Mouse (Mus musculus) heart, adult 8-10 months (tissue): ENCODE measurements around the gene Ppfia3. TPM values are rescaled to one million over a fixed set of nuclear protein-coding genes. Genes with fewer than 3 reads are reported as not detected.
A peak's percentile ranks its signal among the peaks of the same experiment; 100 is the strongest.
"Not testable (repeated sequence)": the region's sequence is repeated elsewhere in the genome, so short reads cannot be mapped to it uniquely, and the experiment has no call there.

Experiments
- DNase-seq: peaks from one replicate; pipeline ENCODE4 v3.0.0; 2022; ENCODE audit warnings: low spot score
- total RNA-seq, 4 experiments: library from RNA; stranded (reverse); gene quantifications; 2 replicates each; pipeline ENCODE4 v1.2.4; 2022

Gene Ppfia3
- total RNA-seq, 4 experiments from 2014 or later = 0.11 to 0.33 (median 0.20) TPM

DNA sequence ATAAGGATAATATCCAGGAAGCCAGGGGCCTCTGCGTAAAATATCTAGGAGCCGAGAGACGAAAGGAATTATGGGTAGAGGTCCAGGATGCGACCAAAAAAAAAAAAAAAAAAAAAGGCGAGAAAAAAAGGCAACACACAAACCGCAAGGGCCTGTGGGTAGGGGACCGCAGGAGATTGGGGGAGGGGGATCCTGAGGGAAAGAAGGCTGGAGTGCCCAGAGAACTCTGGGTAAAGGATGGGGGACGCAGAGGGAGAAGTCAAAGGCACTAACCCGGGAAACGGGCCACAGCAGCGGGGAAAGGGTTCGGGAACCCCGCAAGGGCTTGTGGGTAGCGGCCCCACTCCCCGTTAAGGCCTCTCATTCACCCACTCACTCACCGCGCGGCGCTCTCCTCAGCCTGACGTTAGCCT, 28.3 kb upstream of the Ppfia3 start:
- no peak for DNase-seq

DNA sequence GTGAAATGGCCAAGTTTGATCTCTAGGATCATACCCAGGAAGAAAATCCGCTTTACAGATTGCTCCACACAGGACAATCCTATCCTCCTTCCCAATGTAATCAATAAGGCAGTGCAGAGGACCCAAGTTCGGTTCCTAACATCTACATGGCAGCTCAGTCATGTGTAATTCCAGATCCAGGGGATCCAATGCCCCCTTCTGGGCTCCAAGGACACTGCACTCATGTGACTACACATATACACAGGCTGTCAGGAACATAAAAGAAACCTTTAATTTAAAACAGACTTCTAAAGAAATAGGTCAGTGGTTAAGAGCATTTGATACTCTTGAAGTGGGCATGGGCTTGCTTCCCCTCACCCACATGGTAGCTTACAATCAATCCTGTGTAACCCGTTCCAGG, 19.3 kb upstream of the Ppfia3 start:
- no peak for DNase-seq

DNA sequence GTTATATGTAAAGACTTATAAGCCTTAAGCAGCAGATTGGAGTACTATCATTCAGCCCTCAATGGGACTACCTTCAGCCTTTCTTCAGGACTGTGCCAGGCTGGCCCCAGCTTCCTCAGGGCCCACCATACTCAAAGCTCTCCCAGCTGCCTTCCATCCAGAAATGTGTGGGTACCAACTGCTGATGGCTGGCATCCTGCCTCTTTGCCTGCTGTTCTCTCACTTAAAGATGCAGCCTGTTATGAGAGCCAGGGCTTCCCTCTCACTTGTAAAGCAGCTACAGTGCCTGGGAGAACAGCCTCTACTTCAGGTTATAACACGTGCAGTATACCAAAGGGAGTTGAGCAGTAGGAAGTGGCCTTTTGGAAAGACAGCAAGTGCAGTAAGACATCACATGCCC, 9.2 kb upstream of the Ppfia3 start:
- no peak for DNase-seq

DNA sequence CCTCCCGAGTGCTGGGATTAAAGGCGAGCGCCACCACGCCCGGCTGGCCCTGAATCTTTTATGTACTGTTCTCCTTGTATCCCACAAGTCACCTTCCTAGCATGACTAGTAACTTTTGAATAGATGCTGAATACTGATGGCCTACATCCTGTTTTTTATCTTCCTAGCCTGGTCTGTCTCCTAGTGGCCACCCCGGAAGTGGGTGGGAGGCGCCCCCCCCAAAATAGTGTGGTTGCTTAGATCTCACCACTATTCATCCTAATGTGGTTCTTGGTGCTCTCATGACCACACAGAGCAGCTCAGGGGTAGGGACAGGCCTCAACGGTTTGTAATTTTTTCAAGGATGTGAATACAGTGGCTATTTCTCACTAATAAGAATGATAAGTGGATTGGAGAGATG, 7.8 kb upstream of the Ppfia3 start:
- DNase-seq = no peak

DNA sequence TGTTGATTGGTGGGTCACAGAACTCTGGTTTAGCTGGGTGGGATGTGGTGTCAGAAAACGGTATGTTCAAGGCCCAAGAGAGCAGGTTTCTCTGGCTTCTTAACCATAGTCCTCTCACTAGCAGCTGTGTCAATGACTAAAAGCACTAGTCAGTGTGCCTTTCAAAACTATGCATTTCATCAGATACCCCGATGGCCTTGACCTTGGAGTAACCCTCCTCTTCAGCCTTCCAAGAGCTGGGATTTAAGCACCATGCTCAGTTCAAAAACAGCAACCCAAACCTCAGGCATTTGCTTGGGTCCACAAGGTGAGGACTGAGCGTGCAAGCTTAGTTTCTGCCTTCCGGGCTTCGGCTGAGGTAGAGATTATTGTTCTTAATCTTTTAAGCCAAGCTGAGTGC, 5.6 kb upstream of the Ppfia3 start:
- DNase-seq = no peak

DNA sequence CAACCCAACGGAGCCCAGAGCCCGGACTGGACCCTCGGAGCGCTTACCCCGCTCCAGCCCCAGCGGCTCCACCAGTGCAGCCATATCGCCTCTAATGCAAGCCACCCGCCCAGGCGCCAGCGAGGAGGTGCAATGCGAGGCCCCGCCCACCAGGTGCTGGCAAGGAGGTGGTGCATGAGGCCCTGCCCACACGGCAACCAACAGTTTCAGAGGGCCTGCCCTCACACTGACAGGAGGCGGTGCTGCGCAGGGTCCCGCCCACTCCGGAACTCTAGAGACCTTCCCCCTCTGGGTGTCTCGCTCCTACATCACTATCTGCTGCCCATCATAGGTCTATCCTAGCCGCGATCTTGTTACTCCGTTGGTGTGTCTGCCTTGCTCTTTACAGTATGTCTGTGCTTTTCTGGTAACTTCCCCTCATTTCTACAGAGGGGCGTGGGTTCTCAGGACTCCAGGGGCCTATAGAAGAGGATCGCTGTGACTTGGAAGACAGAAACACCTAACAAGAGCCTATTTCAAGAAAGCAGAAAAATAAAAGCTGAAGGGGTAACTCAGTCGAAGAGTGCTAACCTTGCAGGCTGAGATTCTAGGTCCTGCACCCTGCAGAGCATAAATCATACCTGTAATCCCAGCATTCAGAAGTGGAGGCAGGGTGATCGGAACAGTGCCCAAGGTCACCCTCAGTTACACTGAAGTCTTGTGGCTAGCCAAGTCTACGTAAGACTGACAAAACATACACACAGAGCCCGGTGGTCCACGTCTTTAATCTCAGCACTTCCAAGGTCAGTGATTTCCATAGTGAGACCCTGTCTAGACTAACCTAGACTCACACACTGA, 3.9 kb upstream of the Ppfia3 start, which contains the start of gene Lin7b:
TSS of gene Lin7b (minus strand) at position 109 of the 837 bp plus-strand sequence.
- peak; percentile 67 for DNase-seq

DNA sequence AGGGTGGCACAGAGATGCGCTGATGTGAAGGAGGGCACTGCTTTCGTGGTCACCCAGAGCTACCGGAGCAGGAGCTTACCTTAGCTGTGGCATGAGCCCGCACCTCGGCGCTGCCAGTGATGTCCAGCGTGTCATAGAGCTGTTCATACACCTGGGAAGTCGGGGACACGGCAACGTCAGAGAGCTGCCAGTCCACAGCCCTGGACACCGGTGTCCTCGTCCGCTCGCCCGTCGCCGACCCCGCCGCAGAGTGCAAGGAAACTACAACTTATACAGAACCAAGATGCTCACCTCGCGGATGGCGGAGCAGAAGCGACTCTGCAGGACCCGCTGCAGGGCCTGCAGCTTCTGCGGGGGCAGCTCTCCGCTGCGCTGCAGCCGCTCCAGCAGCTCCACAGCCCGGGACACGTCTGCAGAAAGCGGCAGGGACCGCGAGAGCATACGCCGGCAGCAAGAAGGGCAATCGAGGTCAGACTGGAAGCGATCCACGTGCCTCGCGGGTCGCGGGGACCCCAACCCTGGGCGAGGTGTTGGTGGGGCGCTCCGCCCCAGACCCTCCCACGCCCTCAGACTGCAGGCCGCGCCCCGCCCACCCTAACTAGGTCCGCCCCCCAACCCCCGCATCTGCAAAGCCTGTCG, 3.1 kb upstream of the Ppfia3 start:
- DNase-seq = no peak

DNA sequence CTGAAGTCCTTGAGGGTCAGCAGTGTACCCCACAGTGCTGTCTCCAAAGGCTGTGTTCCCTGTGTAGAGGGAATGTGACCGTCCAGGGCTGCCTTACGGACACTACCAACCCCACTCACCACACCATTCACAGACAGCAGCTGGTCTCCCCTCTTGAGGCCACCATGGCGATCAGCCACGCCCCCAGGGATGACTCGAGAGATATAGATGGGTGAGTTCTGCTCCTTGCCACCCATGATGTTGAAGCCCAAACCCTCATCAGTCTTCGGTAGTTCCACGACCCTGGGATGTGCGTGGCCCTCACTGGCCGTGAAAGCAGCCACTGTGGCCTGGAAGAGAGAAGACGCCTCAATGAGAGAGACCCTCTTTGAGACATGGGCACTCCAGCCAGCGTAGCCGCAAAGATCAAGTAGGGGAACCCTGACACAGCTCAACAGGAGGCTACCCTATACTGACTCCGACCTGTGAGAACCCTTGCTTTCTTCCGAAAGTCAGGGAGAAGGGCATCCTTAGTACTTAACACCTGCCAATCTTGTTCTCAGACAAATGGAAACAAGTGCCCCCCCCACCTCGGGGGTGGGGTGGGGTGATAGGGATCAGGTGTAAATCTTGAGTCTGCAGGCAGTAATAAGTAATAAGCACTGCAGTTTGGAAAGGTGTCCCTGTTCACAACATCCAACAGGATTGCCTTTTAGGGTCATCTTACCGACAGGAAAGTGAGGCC, 2.4 kb upstream of the Ppfia3 start:
- no peak for DNase-seq

DNA sequence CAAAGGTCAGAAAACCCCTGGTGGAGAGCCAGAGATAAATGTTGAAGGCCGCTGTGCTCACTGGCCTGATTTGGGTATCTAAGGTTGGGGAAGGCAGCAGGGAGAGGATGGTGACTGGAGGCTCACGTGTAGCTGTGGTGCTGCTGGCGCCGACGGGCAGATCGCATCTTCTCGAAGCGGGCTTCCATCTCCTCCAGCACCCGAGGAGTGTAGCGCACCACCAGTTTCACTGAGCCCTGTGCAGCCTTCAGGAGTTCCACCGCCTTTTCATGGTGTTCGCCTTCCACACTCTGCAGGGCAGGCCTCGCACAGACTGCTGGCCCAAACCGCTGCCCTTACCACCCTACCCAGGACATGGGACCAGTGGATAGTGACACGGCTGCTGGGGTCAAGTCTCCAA, 1.4 kb upstream of the Ppfia3 start:
- no peak for DNase-seq

DNA sequence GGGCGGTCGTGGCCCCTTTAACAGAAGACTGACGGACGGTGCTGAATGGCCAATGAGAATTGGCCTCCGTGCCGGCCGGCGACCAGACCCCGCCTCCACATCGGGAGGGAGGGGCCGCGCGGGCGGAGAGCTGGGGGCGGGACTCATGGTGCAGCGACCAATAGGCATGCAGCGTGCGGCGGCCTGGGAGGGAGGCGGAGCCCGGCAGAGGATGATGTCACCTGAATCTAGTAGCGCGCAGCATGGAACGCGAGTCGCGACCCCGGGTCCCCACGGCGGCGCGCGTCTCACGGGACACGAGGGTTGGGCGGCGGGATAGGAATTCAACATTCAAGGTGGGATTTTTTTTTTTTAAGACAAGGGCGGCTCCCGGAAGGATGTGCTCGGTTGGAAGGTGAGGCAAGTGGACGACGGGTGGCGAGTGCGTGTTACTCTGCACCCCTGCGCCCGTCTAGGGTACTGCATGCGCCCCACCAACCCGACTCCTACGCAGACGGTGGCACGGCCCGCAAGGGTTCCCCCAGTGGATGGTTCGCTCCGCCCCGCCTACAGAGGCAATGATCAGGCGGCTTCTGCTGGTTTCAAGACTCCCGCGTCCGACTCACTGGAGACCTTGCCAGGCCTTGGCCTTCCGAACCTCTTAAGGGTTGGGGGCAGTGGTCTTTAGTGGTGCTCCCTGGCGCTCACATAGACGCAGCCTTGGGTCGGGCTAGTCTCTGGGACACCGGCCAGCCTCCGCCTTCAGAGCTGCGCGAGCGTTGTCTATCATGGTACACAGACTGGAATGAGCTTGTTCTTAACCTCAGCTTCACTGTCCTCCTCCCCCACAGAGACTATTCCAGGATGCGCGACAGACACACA, 431 bp upstream of the Ppfia3 start:
- peak; percentile 95 for DNase-seq

DNA sequence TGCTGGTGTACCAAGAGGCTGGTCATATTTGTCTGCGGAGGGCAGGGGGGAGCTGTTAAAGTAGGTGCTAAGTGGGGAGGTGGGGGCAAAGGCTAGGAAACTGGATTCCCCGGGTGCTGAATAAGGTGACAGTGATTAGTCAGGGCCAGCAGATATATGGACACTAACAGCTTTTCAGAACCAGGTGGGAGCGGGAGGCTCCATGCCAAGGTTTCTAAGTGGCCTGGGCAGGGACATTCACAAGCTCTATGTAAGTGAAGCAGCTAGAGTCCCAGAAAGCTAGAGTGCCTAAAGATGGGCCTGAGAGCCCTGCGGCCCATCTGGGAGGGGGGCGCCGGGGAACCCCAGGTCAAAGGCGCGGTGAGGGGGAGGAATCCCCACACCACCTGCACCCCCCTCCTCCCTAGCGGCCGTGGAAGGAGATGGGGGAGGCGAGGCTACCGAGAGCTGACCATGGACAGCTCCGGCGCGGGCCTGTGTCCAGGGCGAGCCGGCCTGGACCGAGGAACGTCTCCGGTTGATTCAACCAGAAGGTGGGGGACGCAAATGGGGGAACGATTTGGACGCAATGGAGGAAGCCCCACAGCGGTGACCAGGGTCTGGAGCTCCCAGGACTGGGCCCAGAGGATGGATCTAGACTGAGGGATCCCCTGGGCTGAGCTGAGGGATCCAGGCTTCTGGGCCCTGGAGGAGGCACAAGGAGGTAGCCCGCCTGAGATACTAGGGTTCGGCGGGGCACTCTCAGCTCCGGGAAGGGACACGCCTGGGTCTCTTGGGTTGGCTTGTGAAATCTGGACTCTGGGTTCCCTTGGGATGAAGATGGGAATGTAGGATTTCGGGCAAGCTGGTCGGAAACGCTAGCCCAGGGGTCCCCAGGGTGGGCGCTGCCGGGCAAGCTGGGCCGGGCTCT, 822 bp downstream of the Ppfia3 start:
- DNase-seq = no peak

DNA sequence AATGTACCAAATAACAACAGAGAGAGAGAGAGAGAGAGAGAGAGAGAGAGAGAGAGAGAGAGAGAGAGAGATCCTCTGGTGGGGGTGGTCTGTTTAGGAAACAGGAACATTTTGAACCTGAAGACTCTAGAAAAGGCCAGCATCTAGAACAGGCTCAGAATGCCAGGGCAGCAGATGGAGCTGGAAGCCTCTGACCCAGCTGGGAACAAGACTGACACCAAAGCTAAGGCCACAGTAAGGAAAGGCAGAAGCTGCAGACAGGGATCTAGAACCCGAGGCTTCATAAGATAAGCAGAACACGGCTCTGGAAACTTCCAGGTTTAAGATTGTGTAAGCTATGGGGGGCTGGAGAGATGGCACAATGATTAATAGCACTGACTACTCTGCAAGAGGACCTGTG, 2.8 kb downstream of the Ppfia3 start:
- no peak for DNase-seq

DNA sequence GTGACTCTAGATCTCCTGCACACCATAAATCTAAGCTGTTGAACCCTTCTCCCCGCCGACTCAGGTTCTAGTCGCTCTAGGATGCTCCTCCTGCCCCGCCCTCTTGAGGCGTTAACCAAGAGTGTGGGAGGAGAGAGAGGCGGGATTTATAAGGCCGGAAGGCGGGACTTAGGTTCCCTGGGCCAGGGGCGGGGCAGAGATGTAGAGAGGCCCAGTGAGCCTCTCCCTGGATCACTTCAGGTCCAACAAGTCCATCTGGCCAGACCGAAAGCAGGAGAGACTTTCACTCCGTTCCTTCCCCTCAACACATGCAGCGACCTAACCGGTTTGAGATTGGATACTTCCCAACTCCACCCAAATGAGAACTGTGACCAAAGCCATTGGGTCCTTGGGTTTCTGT, 4.0 kb downstream of the Ppfia3 start:
- DNase-seq = no peak

DNA sequence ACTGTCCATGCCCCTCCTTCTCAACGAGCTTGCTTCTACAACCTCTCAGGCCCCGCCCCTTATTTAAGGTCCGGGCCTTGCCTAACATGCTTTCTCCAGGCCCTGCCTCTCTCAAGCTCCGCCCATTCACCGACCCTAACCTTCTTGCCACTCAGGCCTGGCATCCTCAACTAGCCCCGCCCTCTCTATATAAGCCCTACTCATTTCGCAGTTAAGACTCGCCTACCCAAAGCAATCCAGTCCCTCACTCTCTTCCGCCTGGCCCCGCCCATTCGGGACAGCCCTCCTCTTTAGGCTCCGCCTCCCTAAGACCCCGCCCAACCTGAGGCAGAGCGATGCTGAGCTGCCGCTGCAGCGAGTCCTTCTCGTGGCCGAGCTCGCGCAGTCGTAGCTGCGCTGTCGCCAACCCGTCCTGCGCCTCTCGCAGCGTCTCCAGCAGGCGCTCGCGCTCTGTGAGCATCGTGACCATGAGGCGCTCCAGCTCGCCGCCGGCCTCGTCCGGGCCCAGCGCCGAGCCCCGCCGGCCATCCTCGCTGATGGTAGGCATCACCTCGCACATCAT, 5.5 kb downstream of the Ppfia3 start:
- DNase-seq = peak; percentile 44

DNA sequence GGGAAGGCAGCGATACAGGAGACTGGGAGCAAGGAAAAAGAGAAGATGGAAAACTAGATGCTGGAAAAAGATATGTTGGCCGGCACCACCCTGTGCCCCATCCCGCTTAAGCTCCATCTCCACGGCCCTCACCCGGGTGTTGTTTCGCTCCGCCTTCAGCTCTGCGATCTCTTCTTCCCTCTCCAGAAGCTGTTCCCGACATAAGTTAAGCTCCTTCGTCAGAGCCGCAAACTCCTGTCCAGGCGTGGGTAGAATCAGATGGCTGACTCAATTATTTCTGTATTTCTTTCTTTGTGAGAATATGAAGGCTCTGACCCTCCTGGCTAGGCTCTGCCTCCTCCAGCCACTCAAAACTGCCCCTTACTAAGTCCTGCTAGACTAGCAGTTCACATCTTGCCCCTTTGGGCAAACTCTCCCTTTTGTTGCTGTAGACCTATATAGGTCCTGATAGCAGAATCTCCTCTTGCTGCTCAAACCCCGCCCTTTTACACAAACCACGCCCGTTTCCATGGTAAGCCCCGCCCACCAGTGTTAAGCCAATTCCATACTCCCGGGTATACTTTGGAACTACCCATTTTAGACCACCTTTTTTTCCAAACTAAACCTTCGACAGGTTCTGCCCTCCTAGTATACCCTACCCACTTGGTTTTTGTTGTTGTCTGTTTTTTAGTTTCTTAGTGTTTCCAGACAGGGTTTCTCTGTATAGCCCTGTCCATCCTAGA, 6.3 kb downstream of the Ppfia3 start:
- DNase-seq = no peak

DNA sequence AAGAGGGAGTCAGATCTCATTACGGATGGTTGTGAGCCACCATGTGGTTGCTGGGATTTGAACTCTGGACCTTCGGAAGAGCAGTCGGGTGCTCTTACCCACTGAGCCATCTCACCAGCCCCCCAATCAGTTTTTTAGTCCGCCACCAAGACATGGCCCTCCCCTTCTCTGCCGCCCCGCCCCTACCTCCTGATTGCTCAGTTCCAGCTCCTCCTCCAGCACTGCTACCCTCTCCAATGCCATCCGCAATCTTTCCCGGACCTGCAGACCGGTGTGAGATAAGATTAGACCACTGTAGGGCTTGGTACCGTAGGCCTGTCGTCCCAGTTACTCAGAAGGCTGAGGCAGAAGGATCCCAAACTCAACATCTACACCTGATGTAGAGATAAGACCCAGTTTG, 7.7 kb downstream of the Ppfia3 start:
- not testable (repeated sequence) for DNase-seq

DNA sequence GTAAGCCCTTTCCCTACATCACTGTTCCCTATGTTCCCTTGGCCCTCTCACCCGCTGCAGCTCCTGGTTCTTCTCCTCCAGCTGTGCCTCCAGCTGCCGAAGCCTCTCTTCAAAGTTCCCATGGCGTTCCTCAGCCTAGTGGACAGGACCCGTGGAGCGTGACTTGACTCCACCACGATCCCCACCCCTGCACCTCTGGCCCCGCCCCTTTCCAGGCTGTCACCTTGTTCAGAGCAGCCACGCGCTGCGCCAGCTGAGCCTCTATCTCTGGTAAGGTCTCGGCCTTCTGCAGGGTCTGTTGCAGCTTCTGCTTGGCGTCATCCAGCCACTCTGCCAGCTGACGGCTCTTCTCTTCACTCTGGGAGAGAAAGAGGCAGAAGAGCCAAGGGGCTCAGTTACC, 10.7 kb downstream of the Ppfia3 start:
- DNase-seq = no peak

DNA sequence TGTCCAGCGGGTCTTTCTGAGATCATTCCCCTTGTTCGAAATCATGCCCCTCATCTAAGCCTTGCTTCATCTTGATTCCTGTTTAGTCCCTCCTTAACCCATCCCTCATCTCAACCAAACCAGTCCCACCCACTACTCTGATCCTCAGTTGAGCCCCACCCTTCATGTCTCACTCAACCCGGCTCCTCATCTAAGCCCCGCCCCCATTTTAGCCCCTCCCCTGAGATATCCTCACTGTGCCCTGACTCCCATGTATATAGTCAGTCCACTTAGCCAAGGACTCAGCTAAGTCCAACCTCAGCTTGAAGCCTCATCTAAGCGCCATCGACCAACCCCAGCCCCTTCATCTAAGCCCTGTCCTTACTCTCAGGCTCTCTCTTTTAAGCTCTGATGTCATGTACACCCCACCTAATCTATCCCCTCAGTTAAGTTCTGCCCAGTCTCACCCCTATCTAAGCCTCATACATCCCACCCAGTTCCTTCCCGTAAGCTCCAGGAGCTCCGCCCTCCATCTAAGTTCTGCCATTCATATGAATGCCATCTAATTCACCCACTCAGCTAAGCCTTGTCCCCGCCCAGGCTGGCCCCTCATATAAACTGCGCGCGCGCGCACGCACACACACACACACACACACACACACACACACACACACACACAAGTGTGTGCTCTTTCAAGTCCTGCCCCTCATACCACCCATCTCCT, 11.3 kb downstream of the Ppfia3 start:
- no peak for DNase-seq

DNA sequence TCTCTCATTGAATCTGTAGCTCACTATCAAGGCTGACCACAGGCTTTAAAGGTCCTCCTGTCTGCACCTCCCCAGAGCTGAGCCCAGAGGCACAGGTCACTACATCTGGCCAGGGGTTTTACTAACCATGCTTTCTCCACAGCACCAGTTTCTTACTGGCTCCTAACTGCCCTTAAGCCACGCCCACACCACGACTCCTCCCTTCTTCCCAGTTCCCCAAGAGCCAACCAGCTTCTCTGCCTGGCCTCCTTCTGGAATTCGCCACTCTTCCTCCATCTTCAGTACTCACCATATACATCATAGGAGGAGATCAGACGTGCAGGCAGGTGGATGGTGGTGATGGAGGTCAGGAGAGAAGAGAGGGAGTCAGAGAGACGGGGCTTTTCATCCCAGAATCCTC, 13.8 kb downstream of the Ppfia3 start:
- no peak for DNase-seq
